Mouse (Mus musculus) cerebellum, postnatal 14 days (tissue): ENCODE data around the gene Larp6.

ENCODE experiments used
- DNase-seq, 2 experiments: peaks; one replicate each; pipeline ENCODE4 v3.0.0; 2021; ENCODE audit warnings: mixed read lengths in 2 of 2

Larp6 gene

DNA sequence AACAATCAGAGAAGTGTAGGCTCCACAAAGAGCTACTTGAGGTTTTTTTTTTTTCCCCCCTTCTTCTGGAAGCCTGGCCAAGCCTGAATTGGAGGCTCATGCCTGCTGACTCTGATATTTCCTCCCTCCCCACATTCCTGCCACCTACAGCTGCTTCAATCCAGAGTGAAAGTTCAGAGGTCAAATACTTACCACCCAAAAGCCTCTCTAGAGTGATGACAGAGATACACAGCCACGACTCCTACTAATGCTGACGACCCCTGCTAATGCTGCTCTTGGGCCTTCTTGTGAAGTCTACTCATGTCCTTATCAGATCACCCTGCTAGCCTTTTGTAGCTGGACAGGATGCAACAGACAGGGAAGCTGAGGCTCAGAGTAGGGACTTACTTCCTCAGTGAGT, 52.4 kb downstream of the Larp6 start:
- no peak for DNase-seq

DNA sequence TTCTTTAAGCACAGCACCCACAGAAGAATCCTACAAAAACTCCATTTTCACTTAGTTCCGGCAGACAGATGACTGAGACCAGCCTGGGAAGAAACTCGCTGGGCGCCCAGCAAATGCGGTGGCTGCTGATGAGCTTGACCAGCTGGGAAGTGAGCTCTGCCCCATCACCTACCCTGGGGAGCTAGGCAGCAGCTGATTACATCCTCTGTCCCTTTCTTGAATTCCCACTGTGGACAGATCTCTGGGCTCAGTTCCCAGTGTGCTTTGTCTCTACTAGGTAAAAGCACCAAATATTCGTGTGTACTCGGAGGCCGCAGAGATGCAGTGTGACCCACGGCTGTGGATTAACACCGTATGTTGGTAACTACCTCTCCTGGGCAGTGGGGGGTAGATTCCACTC, 55.6 kb downstream of the Larp6 start:
- no peak for DNase-seq

DNA sequence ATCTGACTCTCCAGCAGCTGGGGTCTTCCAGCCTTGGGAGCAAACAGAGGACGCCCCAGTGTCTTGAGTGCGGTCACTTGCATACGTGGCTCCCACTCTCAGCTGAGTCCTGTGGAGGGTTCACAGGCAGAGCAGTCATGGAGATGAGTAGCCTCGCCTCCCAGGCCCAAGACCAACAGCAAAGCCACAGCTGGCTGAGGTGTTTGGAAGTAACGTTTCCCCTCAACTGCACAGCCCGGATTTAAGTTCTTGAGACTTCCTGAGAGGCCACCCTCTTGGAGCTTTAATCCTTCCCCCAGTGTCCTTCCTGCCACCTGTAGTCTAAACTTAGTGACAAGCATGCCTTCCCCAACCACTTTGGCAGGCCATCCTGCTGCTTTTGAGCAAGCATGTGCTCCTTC, 56.9 kb downstream of the Larp6 start:
- DNase-seq = no peak

DNA sequence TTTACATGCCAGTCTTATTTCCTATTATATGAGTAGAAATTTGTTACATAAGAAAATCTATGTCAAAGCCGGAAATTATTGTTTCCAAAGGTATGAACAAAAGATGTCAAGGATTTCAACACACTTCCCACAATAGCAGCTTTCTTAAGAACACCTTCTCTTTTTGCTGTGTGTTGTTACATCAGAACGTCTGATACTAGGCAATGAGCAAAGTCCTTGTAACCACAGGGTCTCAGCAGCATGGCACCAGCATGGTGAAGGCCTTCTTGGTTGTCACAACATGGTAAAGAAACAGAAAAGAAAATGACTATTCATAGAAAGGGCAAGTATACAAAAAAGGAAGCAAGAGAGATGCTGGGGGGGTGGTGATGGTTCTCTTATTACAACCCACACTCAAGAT, 60.9 kb downstream of the Larp6 start:
- no peak for DNase-seq

DNA sequence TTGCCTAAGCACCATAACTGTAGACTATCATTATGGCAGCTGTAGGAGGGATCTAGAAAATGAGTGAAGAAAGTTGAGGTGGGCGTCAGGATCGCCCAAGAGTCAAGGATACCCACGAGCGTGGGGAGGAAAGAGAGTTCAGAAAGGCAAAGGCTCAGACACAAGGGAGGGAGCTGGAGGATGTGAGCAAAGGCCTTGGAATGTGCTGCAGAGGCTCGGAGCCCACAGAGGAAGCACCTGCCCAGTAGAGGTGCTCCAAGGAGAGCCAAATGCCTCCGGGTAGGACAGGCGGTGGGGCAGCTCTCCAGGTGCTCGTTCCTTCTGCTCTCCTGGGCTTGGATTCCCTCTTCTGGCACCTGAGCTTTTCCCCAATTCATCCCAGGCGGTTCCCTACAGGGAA, 64.1 kb downstream of the Larp6 start:
- no peak for DNase-seq

DNA sequence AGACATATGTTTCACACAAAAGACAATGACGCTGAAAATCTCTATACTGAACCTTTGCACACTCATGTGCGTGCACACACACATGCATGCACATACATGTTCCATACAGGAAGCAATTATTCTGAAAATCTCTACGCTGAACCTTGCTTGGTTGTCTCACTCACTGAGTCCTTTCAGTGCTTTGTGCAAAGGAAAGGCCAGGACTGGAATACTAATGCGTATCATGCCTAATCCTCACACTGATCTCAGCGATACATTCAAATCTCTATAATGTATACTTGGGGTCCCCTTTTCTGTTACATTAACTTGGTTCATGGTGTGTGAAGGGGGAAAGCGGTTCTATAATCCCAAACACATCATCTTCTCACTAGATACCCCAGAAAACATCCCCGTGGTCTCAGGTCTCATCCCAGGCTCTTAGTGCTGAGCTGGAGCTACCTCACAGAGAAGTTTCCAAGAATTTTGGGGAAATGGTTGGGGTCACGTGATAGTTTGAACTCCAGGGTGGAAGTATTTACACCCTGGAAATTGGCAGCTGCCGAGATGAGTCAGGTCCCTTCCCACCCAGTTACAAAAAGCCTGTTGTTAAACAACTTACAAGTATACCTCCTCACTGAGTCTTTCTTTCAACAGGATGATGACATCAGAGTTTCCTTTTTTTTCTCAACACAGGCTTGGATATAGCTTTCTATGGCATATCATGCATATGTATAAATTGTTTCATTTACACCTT, 69.4 kb downstream of the Larp6 start:
- no peak for DNase-seq

DNA sequence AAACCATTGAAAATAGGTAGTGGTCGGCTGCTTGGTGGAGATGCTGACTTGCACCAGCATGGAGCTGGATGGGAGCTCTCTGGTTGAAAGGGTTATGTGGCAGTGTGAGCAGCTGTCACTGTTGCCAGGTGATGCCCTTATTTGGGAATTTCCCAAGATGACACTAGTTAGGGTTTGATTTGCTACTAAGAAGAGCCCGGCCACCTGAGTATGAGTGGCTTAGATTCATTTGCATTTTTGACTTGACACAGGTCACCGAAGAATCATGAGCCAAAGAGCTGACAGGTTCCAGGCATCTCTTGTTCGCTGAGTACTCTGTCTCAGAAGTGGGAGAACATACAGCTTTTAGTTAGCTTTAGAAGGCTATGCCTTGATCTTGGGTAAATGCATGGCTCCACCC, 72.3 kb downstream of the Larp6 start:
- no peak for DNase-seq

DNA sequence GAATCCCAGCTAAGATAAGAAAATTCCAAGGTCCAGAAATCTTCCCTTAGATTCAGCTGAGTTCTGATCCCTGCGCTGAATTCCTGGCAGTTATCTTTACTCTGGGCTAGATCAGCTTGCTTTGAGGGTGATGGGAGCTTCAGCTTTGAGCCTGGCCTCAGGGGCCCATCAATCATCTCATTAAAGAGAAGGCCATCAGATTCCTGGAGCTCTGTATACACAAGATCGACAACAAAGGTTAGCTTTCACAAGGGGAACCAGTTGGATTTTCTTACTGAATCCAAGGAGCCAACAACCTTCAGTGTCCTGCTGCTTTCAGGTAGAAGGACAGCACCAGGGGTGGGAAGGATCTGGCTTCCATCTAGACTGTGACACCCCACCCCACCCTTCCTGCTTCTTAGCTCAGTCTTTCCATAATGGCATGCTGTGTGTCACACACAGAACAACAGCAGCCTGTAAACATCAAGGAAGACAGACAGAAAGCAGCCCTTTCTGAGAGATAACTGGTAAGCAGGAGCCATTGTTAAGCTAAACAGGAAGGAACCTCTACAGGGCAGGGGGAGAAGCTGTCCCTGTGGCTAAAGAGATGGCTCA, 74.8 kb downstream of the Larp6 start:
- no peak for DNase-seq
